Mouse (Mus musculus) ES-Bruce4 (cell line): ENCODE results near the gene Gm26620.

Experiments used
- CTCF ChIP-seq: IDR thresholded peaks from one replicate; pipeline ENCODE4 v1.8.1; 2011; ENCODE audit warnings: low read depth, low read length
- POLR2A ChIP-seq: IDR thresholded peaks from one replicate; pipeline ENCODE4 v1.8.1; 2011; ENCODE audit warnings: low read length; ENCODE audit not compliant: insufficient read depth

GRCm38 (mm10) chr1:170875676-170876075 lies 9.2 kb upstream of the Gm26620 start:
- TF ChIP-seq CTCF (no peak), POLR2A (no peak)
